Mouse (Mus musculus) lung, postnatal 0 days (tissue): ENCODE measurements around the gene Spaca3. TPM values are rescaled to one million over a fixed set of nuclear protein-coding genes. Genes with fewer than 3 reads are reported as not detected.

Experiments
- ATAC-seq: fragments of 200-750 bp; cut with Nextera tagmentation; 2 replicates; pipeline ENCODE4 v1.8.0; 2017; ENCODE audit warnings: moderate library complexity
- DNase-seq: peaks from one replicate; pipeline ENCODE4 v3.0.0-alpha.2; 2016; ENCODE audit warnings: low spot score
- H3K27ac ChIP-seq: fragments of 300-500 bp; sonication (generic); 2 replicates; pipeline ENCODE4 v1.5.1; 2014; ENCODE audit warnings: antibody characterized with exemption, mild to moderate bottlenecking, low read length, mixed read lengths
- H3K27me3 ChIP-seq: fragments of 300-500 bp; sonication (generic); replicated peaks from 2 replicates; pipeline ENCODE4 v1.6.1; 2014; ENCODE audit warnings: low read length, mixed read lengths; ENCODE audit not compliant: insufficient read depth
- H3K36me3 ChIP-seq: fragments of 300-500 bp; sonication (generic); 2 replicates; pipeline ENCODE4 v1.6.1; 2014; ENCODE audit warnings: low read length, mixed read lengths; ENCODE audit not compliant: insufficient read depth
- H3K4me1 ChIP-seq: fragments of 300-500 bp; sonication (generic); 2 replicates; pipeline ENCODE4 v1.6.1; 2014; ENCODE audit warnings: antibody characterized with exemption, low read depth, low read length, mixed read lengths; ENCODE audit not compliant: insufficient read depth
- H3K4me2 ChIP-seq: fragments of 300-500 bp; sonication (generic); replicated peaks from 2 replicates; pipeline ENCODE4 v1.6.1; 2014; ENCODE audit warnings: low read depth, mild to moderate bottlenecking, low read length, moderate library complexity, mixed read lengths
- H3K4me3 ChIP-seq: fragments of 300-500 bp; sonication (generic); 2 replicates; pipeline ENCODE4 v1.5.1; 2014; ENCODE audit warnings: low read depth, low read length
- H3K9ac ChIP-seq: fragments of 300-500 bp; sonication (generic); replicated peaks from 2 replicates; pipeline ENCODE4 v1.6.1; 2014; ENCODE audit warnings: low read depth, mild to moderate bottlenecking
- H3K9me3 ChIP-seq: fragments of 300-500 bp; sonication (generic); 2 replicates; pipeline ENCODE4 v1.6.1; 2016; ENCODE audit warnings: low read length, mixed read lengths
- CTCF ChIP-seq: IDR thresholded peaks from 2 replicates; pipeline ENCODE4 v1.5.1; 2016; ENCODE audit warnings: antibody characterized with exemption, mild to moderate bottlenecking
- EP300 ChIP-seq: IDR thresholded peaks from 2 replicates; pipeline ENCODE4 v1.6.1; 2016; ENCODE audit warnings: antibody characterized with exemption, mild to moderate bottlenecking, control low read depth
- WGBS: fragments of 180-500 bp; shearing (Covaris S2); extraction: QIAGEN DNeasy Blood & Tissue Kit; methylation state at CpG from one replicate; pipeline ENCODE4 v1.1.7; 2014; 5-methylcytosine and 5-hydroxymethylcytosine counted together
- polyA plus RNA-seq: library from polyadenylated mRNA; unstranded; fragments of >200 nt; fragmentation: Nextera tagmentation; extraction: Ambion mirVana; gene quantifications from 2 replicates; pipeline ENCODE4 v1.2.1, GENCODE M21; 2015

Spaca3 gene
- polyA plus RNA-seq, 1 experiment from 2014 or later = not detected

GRCm38 (mm10) chr11:80854430-80854829 is 3.7 kb upstream of the Spaca3 start:
- 86% methylated on average over 11 of the region's 11 CpGs for WGBS
- H3K4me2 ChIP-seq = no peak overlapping the region
- ATAC-seq = no peak

GRCm38 (mm10) chr11:80854908-80855307 is 3.3 kb upstream of the Spaca3 start:
- Histone ChIP-seq H3K36me3 (no peaks in the 10 kb centered on the region), H3K9ac (no peak overlapping the region), H3K4me1 (no peaks in the 10 kb centered on the region), H3K4me2 (no peak overlapping the region), H3K27me3 (no peaks in the 10 kb centered on the region), H3K4me3 (no peak overlapping the region), H3K9me3 (no peaks in the 10 kb centered on the region), H3K27ac (no peak overlapping the region)
- TF ChIP-seq EP300 = no peak
- no peak for TF ChIP-seq CTCF
- 45% methylated on average over 7 of the region's 7 CpGs for WGBS
- ATAC-seq (no peak), DNase-seq (no peak)

More at GRCm38 (mm10) chr11:80854430-80854829, 3.7 kb upstream of the Spaca3 start:
- Histone ChIP-seq H3K27ac (no peak overlapping the region), H3K9ac (no peak overlapping the region), H3K4me1 (no peaks in the 10 kb centered on the region), H3K4me3 (no peak overlapping the region), H3K9me3 (no peaks in the 10 kb centered on the region), H3K27me3 (no peaks in the 10 kb centered on the region), H3K36me3 (no peaks in the 10 kb centered on the region)
- DNase-seq = no peak
- TF ChIP-seq EP300 = no peak
- TF ChIP-seq CTCF = no peak

GRCm38 (mm10) chr11:80856827-80857226 is 1.3 kb upstream of the Spaca3 start:
- Histone ChIP-seq H3K9me3 (no peaks in the 10 kb centered on the region), H3K27ac (no peak overlapping the region), H3K36me3 (no peaks in the 10 kb centered on the region), H3K27me3 (no peaks in the 10 kb centered on the region), H3K9ac (no peak overlapping the region), H3K4me2 (no peak overlapping the region), H3K4me1 (no peaks in the 10 kb centered on the region), H3K4me3 (no peak overlapping the region)
- no peak for TF ChIP-seq CTCF
- TF ChIP-seq EP300 = no peak
- WGBS = 40% methylated on average over 2 of the region's 2 CpGs
- DNase-seq = no peak
- ATAC-seq = no peak

GRCm38 (mm10) chr11:80862941-80863340 is 4.8 kb downstream of the Spaca3 start:
- Histone ChIP-seq H3K4me2 (no peak overlapping the region), H3K4me1 (no peaks in the 10 kb centered on the region), H3K9me3 (no peaks in the 10 kb centered on the region), H3K9ac (no peak overlapping the region), H3K4me3 (no peak overlapping the region), H3K36me3 (no peaks in the 10 kb centered on the region), H3K27ac (no peak overlapping the region), H3K27me3 (no peaks in the 10 kb centered on the region)
- no peak for ATAC-seq
- 91% methylated on average over 7 of the region's 7 CpGs for WGBS
- no peak for DNase-seq
- no peak for TF ChIP-seq EP300
- TF ChIP-seq CTCF = no peak

- no peaks in the 10 kb centered on the region for H3K27me3 ChIP-seq
- no peaks in the 10 kb centered on the region for H3K9me3 ChIP-seq
- TF ChIP-seq CTCF = no peak
- TF ChIP-seq EP300 = no peak
- DNase-seq = no peak
- no peak overlapping the region for H3K27ac ChIP-seq
- no peaks in the 10 kb centered on the region for H3K36me3 ChIP-seq
- no peak overlapping the region for H3K9ac ChIP-seq
- ATAC-seq = no peak
- no peak overlapping the region for H3K4me3 ChIP-seq
- H3K4me2 ChIP-seq = no peak overlapping the region
- H3K4me1 ChIP-seq = no peaks in the 10 kb centered on the region
- WGBS = 92% methylated on average over 1 of the region's 1 CpGs
Measured at GRCm38 (mm10) chr11:80868039-80868438, 9.9 kb downstream of the Spaca3 start.

- Histone ChIP-seq H3K4me2 (no peak overlapping the region), H3K27me3 (no peaks in the 10 kb centered on the region), H3K36me3 (no peaks in the 10 kb centered on the region), H3K9me3 (no peaks in the 10 kb centered on the region), H3K4me3 (no peak overlapping the region), H3K27ac (no peak overlapping the region), H3K4me1 (no peaks in the 10 kb centered on the region), H3K9ac (no peak overlapping the region)
- no peak for TF ChIP-seq EP300
- TF ChIP-seq CTCF = peak; percentile 87
- 55% methylated on average over 17 of the region's 17 CpGs for WGBS
- DNase-seq (peak; percentile 51), ATAC-seq (peak; percentile 23; the same call in 1 of the 2 replicates)
Measured at GRCm38 (mm10) chr11:80872509-80873474, 14.6 kb downstream of the Spaca3 start.
